Mouse (Mus musculus) neural tube, embryonic 12.5 days (tissue): Measurements from ENCODE around the gene Sit1. TPM values are rescaled to one million over a fixed set of nuclear protein-coding genes. Genes with fewer than 3 reads are reported as not detected.

Experiments used
- ATAC-seq: fragments of 200-750 bp; cut with Nextera tagmentation; 2 replicates; pipeline ENCODE4 v1.8.0; 2017; ENCODE audit warnings: low read depth, mild to moderate bottlenecking, moderate TSS enrichment, moderate library complexity; ENCODE audit not compliant: low FRiP score
- H3K27ac ChIP-seq: fragments of 300-500 bp; sonication (generic); 2 replicates; pipeline ENCODE4 v1.5.1; 2016
- H3K27me3 ChIP-seq: fragments of 300-500 bp; sonication (generic); replicated peaks from 2 replicates; pipeline ENCODE4 v1.6.1; 2016; ENCODE audit warnings: mild to moderate bottlenecking
- H3K36me3 ChIP-seq: fragments of 300-500 bp; sonication (generic); 2 replicates; pipeline ENCODE4 v1.6.1; 2016; ENCODE audit warnings: mild to moderate bottlenecking
- H3K4me1 ChIP-seq: fragments of 300-500 bp; sonication (generic); 2 replicates; pipeline ENCODE4 v1.6.1; 2016
- H3K4me2 ChIP-seq: fragments of 300-500 bp; sonication (generic); replicated peaks from 2 replicates; pipeline ENCODE4 v1.6.1; 2016; ENCODE audit warnings: mild to moderate bottlenecking
- H3K4me3 ChIP-seq: fragments of 300-500 bp; sonication (generic); 2 replicates; pipeline ENCODE4 v1.5.1; 2016
- H3K9ac ChIP-seq: fragments of 300-500 bp; sonication (generic); 2 replicates; pipeline ENCODE4 v1.6.1; 2016; ENCODE audit warnings: mild to moderate bottlenecking
- H3K9me3 ChIP-seq: fragments of 300-500 bp; sonication (generic); 2 replicates; pipeline ENCODE4 v1.6.1; 2016; ENCODE audit warnings: mild to moderate bottlenecking
- WGBS: fragments of 180-500 bp; shearing (Covaris S2); methylation state at CpG from one replicate; pipeline ENCODE4 v1.1.7; 2016; 5-methylcytosine and 5-hydroxymethylcytosine counted together
- polyA plus RNA-seq: library from polyadenylated mRNA; unstranded; fragments of >200 nt; fragmentation: Nextera tagmentation; extraction: Ambion mirVana; gene quantifications from 2 replicates; pipeline ENCODE4 v1.2.1, GENCODE M21; 2016

Gene Sit1
- polyA plus RNA-seq = 0.17 TPM in 1 of 2 replicates, not detected in the other

DNA sequence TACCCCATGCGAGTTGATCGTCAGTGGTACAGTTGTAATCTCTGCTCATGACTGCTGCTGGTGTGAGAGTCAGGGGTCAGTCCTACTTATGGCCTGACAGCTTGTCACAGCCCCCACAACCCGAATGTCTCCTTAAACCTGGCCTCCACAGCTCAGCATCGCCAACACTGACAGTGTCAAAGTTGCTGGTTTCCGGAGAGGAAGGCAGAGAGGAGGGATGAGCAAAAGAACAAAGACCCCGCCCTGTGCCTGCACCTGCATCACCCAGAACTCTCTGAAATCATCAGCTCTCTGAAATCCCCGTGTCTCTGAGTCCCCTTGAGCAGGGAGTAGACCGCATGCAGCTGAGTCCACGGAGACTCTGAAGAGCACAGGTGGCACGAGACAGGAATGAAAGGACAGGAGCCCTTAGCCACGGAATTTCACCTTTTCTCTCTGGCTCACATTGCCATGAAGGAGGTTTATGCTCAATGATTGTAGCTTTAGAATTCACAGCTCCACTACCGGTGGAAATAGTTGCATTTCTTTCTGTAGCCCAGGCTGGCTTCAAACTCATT is at the start of gene Sit1:
TSS of gene Sit1 (minus strand) at position 200 of the 557 bp plus-strand sequence.
- no peak for ATAC-seq
- Histone ChIP-seq H3K36me3 (no peaks in the 10 kb centered on the region), H3K9ac (no peak within 1 kb of the TSS), H3K9me3 (no peaks in the 10 kb centered on the region), H3K27me3 (peaks cover 2% of the 10 kb centered on the region; the same call in 1 of the 2 replicates), H3K4me1 (no peaks in the 10 kb centered on the region), H3K4me3 (no peak within 1 kb of the TSS), H3K27ac (no peak within 1 kb of the TSS), H3K4me2 (no peak within 1 kb of the TSS)
- WGBS = 63% methylated on average over 12 of the region's 12 CpGs

DNA sequence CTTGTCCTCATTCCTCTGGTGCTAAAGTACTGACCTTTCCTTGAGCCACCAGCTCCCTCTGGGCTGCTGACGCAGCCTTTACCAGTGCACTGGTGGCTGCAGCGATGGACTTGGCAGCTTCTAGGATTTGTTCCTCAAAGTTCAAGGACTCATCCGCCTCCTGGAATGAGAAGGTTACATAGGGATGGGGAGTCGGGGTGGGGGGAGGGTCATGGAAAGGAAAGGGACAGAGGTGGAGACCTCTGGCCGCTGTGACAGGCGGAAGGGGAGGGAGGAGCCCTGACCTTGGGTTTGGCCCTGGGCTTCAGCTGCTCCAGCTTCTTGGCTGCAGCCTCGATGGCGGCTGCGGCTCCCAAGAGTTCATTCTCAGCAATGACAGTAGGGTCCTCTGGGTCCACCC is 49.7 kb upstream of the Sit1 start:
- H3K9ac ChIP-seq = no peak overlapping the region
- H3K27ac ChIP-seq = no peak overlapping the region
- peaks cover 73% of the 10 kb centered on the region for H3K36me3 ChIP-seq
- ATAC-seq = no peak
- no peaks in the 10 kb centered on the region for H3K27me3 ChIP-seq
- WGBS = 85% methylated on average over 9 of the region's 9 CpGs
- H3K9me3 ChIP-seq = no peaks in the 10 kb centered on the region
- no peaks in the 10 kb centered on the region for H3K4me1 ChIP-seq
- no peak overlapping the region for H3K4me3 ChIP-seq
- H3K4me2 ChIP-seq = no peak overlapping the region

DNA sequence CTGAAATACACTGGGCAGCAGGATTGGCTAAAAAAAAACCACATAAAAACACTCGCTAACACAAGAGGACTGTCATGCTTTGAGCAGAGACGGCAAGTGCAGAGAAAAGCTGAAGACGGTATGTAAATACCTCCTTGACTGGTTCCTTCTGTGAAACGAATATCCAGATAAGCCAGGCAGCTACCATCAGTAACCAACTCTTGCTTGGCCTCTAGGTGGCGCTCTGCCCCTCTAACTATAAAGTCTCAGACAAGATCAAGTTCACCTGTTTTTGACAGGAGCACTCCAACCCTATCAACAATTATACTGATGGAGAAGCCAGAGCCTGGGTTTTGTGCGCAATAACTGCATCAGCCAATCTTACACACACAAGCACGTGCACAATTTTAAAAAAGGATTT is 47.0 kb upstream of the Sit1 start:
- WGBS = 35% methylated on average over 7 of the region's 7 CpGs
- Histone ChIP-seq H3K36me3 (peaks cover 48% of the 10 kb centered on the region), H3K9me3 (no peaks in the 10 kb centered on the region), H3K4me1 (no peaks in the 10 kb centered on the region), H3K4me2 (no peak overlapping the region), H3K4me3 (no peak overlapping the region), H3K27me3 (peaks cover 4% of the 10 kb centered on the region; the same call in 1 of the 2 replicates), H3K9ac (no peak overlapping the region), H3K27ac (no peak overlapping the region)
- ATAC-seq = no peak

DNA sequence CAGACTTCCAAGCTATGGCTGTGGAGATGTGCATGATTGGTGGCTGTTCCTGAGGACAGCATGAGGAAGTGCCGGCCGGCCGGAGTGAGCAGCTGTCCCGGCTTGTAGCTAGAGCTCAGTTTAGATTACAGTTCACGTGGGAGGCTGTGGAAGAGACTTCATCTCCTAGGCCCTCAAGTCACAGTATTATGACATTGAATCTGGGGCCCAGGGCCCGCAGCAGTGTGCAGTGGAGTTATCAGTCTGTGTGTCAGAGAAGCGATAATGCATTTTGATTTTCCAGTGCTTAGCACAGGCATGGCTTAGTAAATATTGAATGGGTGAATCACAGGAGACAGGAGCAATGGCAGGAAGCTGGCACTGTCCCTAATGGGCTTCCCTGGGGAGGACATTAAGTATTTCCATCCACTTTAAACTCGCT is 46.6 kb upstream of the Sit1 start:
- WGBS = 76% methylated on average over 8 of the region's 8 CpGs
- Histone ChIP-seq H3K4me1 (no peaks in the 10 kb centered on the region), H3K36me3 (peaks cover 43% of the 10 kb centered on the region), H3K27ac (no peak overlapping the region), H3K9ac (no peak overlapping the region), H3K9me3 (no peaks in the 10 kb centered on the region), H3K27me3 (peaks cover 4% of the 10 kb centered on the region; the same call in 1 of the 2 replicates), H3K4me2 (no peak overlapping the region), H3K4me3 (no peak overlapping the region)
- no peak; the same call in 1 of the 2 replicates for ATAC-seq

DNA sequence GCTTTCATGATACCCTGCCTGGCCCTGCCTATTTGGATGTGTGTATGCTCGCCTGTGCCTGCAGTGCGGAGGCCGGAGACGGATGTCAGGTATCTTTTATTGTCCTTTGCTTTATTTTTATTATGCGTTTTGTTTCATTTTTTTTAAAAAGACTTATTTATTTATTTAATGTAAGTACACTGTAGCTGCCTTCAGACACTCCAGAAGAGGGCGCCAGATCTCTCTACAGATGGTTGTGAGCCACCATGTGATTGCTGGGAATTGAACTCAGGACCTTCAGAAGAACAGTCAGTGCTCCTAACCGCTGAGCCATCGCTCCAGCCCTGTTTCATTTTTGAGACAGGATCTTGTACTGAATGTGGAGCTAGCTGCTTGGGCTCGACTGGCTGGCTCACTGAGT is 45.0 kb upstream of the Sit1 start:
- Histone ChIP-seq H3K27me3 (peaks cover 19% of the 10 kb centered on the region), H3K4me1 (peaks cover 11% of the 10 kb centered on the region), H3K4me3 (no peak overlapping the region), H3K27ac (no peak overlapping the region), H3K9me3 (no peaks in the 10 kb centered on the region), H3K36me3 (peaks cover 27% of the 10 kb centered on the region), H3K4me2 (no peak overlapping the region), H3K9ac (no peak overlapping the region)
- no peak for ATAC-seq
- 77% methylated on average over 9 of the region's 9 CpGs for WGBS

DNA sequence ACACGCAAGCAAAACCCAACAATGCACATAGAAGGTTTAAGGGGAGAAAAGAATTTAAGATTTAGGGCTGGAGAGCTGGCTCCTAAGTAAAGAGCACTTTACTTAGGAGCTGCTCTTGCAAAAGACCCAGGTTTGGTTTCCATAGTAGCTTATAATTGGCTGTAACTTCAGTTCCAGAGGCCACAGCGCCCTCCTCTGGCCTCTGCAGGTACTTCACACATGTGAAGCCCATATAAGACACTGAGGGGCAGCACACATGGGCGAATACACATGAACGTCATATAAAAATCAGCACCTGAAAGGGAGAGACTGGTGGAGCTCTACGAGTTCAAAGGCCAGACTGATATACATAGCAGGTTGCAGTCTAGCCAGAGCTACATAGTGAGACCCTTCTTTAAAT is 44.3 kb upstream of the Sit1 start:
- H3K4me2 ChIP-seq = no peak overlapping the region
- no peak for ATAC-seq
- no peak overlapping the region for H3K4me3 ChIP-seq
- 66% methylated on average over 5 of the region's 5 CpGs for WGBS
- no peaks in the 10 kb centered on the region for H3K9me3 ChIP-seq
- peaks cover 25% of the 10 kb centered on the region for H3K27me3 ChIP-seq
- peaks cover 17% of the 10 kb centered on the region for H3K4me1 ChIP-seq
- peaks cover 21% of the 10 kb centered on the region for H3K36me3 ChIP-seq
- H3K9ac ChIP-seq = no peak overlapping the region
- no peak overlapping the region for H3K27ac ChIP-seq

DNA sequence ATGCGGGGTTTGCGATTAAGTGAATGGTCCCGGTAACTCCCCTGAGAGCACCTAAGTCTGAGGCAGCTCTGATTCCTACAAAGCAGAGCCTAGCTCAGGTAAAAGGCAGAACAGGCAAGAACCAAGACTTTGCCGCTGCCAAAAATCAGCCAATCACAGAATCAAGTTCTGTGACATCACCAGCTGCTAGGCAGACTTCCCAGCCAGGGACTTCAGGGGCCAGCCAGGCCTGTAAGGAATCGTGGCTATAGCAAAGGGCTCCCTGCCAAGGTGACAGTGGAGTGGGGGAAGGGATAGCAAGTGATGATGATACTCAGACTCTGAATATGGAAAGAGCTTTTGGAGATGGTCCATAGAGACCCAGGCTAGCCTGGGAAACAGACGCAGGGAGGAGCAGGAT is 36.4 kb upstream of the Sit1 start:
- no peak overlapping the region for H3K9ac ChIP-seq
- H3K4me2 ChIP-seq = peak overlapping the region; percentile 32
- no peak for ATAC-seq
- H3K27me3 ChIP-seq = peaks cover 42% of the 10 kb centered on the region
- H3K4me1 ChIP-seq = peaks cover 25% of the 10 kb centered on the region
- 14% methylated on average over 6 of the region's 6 CpGs for WGBS
- no peak overlapping the region for H3K4me3 ChIP-seq
- no peaks in the 10 kb centered on the region for H3K36me3 ChIP-seq
- H3K9me3 ChIP-seq = no peaks in the 10 kb centered on the region
- H3K27ac ChIP-seq = no peak overlapping the region

DNA sequence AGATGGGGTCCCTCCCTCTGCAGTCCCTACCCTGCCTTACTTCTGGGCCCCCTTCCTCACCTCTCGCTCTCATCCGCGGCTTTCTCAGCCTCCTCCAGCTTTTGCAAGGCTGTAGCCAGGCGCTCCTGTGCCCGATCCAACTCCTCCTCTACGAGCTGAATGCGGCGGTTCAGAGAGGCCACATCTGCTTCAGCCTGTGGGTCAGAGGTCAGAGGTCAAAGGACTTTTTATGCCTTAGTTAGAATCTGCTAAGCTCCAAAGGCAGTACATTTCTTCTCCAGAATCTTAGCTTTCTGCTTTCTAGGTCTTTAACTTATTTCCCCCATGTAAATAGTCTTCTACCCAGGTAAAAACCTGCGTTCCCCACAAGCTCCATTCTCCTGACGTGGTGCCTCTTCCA is 36.0 kb upstream of the Sit1 start:
- Histone ChIP-seq H3K4me1 (peaks cover 25% of the 10 kb centered on the region), H3K27ac (no peak overlapping the region), H3K9me3 (no peaks in the 10 kb centered on the region), H3K9ac (no peak overlapping the region), H3K4me2 (peak overlapping the region; percentile 32), H3K36me3 (no peaks in the 10 kb centered on the region), H3K27me3 (peaks cover 38% of the 10 kb centered on the region), H3K4me3 (no peak overlapping the region)
- ATAC-seq = no peak
- WGBS = 15% methylated on average over 10 of the region's 10 CpGs

DNA sequence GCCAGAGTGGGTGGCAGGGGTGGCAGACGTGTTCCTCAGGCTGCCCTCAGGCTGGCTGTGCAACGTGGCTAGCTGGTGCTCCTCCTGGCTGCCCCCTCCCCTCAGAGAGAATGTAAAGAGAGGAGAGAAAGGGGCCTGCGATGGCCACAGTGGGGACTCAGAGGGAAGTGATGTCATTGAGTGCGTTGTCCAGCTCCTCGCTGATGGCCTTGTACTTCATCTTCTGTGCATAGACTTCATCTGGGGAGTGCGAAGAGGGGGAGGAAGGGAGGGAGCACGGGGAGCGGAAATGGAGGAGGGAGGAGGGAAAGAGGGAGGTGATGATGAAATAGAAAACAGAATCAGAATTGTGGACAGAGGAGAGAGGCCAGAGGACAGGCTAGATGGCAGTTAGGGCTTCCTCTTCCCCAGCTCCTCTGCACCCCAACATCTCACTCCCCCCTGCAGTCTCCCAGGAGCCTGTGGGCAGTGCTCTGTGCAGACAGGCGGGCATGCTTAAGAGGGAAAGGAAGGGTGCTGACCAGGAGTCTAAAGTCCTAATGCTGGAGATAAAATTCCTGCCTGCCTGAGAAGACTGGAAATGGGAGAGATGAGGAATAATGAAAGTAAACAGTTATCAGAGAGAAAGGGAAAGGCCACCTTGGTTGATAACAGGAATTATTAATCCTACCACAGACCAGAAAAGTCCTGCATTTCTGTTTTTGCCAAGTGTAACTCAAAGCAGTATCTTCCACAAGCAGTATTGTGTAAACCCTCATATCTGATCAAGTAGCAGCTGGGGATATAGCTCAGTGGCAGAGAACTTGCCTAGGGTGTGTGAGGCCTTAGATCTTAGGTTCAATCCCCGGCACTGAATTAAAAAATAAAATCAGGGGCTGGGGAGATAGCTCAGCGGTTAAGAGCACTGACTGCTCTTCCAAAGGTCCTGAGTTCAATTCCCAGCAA is 32.5 kb upstream of the Sit1 start:
- 69% methylated on average over 11 of the region's 11 CpGs for WGBS
- Histone ChIP-seq H3K36me3 (no peaks in the 10 kb centered on the region), H3K4me2 (no peak overlapping the region), H3K9ac (no peak overlapping the region; the same call in 1 of the 2 replicates), H3K4me3 (no peak overlapping the region), H3K27me3 (peaks cover 9% of the 10 kb centered on the region; the same call in 1 of the 2 replicates), H3K9me3 (no peaks in the 10 kb centered on the region), H3K27ac (no peak overlapping the region), H3K4me1 (0 out of 2 replicates have a peak, but pooled peaks cover 8% of the 10 kb centered on the region)
- no peak for ATAC-seq

DNA sequence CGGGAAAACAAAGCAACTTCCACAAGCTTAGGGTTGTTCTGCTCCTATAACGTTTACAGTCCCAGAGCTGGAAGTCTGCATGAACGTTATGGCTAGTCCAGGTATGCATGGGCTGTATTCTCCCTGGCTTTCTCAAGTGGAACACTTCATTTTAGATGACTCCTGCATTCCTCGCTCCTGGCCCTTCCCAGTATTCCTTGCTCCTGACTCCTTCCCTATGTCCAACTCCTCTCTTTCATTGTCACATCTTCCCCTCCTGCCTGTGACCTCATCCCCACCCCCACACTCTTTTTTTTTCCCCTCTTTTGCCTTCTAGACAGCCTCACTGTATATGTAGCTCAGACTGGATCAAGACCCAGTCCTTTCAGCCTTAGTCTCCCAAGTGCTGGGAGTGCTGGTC is 30.3 kb upstream of the Sit1 start:
- Histone ChIP-seq H3K9me3 (no peaks in the 10 kb centered on the region), H3K4me1 (peaks cover 9% of the 10 kb centered on the region), H3K9ac (no peak overlapping the region), H3K4me2 (no peak overlapping the region), H3K4me3 (no peak overlapping the region), H3K27me3 (peaks cover 10% of the 10 kb centered on the region), H3K36me3 (no peaks in the 10 kb centered on the region), H3K27ac (no peak overlapping the region)
- 84% methylated on average over 4 of the region's 4 CpGs for WGBS
- no peak for ATAC-seq

DNA sequence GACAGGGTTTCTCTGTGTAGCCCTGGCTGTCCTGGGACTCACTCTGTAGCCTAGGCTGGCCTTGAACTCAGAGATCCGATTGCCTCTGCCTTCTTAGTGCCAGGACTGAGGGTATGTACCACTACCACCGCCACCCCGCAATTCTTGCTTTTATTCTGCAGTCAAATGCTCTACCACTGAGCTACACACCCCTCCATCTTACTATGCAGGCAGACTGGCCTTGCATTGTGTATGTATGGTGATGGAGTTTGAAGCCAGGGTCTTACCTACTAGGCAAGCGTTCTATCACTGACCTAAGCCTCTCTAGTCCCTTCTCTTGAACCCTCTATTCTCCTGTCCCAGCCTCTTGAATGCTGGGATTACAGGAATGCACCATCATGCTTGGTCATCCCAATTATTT is 29.8 kb upstream of the Sit1 start:
- Histone ChIP-seq H3K9ac (no peak overlapping the region), H3K4me1 (peaks cover 11% of the 10 kb centered on the region)
- 91% methylated on average over 4 of the region's 4 CpGs for WGBS

DNA sequence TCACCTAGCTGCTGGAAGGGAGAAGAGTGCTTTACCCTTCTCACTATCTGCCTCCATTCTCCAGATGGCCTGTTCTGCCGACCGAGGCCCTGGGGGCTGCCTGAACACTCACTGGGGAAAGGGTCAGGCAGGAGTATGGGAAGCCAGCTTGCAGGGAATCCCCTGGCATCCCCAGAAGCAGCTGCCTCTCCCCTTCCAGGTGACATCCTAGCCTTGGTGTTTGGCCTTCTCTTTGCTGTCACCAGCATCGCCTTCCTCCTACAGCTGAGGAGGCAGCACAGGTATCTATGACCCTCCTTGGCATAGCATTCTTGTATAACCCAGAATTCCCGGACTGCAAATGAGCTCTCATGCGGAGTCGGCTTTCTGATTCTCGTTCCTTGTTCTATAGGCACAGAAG is 29.1 kb upstream of the Sit1 start:
- no peaks in the 10 kb centered on the region for H3K9me3 ChIP-seq
- H3K4me1 ChIP-seq = peaks cover 17% of the 10 kb centered on the region
- no peaks in the 10 kb centered on the region for H3K36me3 ChIP-seq
- WGBS = 71% methylated on average over 7 of the region's 7 CpGs
- no peak for ATAC-seq
- H3K9ac ChIP-seq = no peak overlapping the region
- no peak overlapping the region for H3K4me3 ChIP-seq
- H3K27me3 ChIP-seq = peaks cover 19% of the 10 kb centered on the region
- no peak overlapping the region for H3K4me2 ChIP-seq
- H3K27ac ChIP-seq = no peak overlapping the region

More for the DNA sequence above, 29.8 kb upstream of the Sit1 start:
- H3K27me3 ChIP-seq = peaks cover 15% of the 10 kb centered on the region
- no peak overlapping the region for H3K4me2 ChIP-seq
- no peaks in the 10 kb centered on the region for H3K36me3 ChIP-seq
- H3K27ac ChIP-seq = no peak overlapping the region
- H3K9me3 ChIP-seq = no peaks in the 10 kb centered on the region
- ATAC-seq = no peak
- no peak overlapping the region for H3K4me3 ChIP-seq
